Mouse (Mus musculus): ENCODE measurements around the gene Ebna1bp2. TPM values are rescaled to one million over a fixed set of nuclear protein-coding genes. Genes with fewer than 3 reads are reported as not detected.

Ebna1bp2 gene
- 84.8 and 98.6 TPM in 2 replicates for polyA plus RNA-seq (2015; fragmentation: Nextera tagmentation; extraction: Ambion mirVana)

- Histone ChIP-seq H3K4me2 (ENCODE audit: low read length) (peak within 1 kb of the TSS; percentile 97), H3K4me1 (ENCODE audit: control insufficient read depth, insufficient read depth, low read length) (peaks cover 10% of the 10 kb centered on the region), H3K9ac (ENCODE audit: low read depth, low read length) (peak within 1 kb of the TSS; percentile 72), H3K36me3 (ENCODE audit: control insufficient read depth, insufficient read depth, low read length) (peaks cover 10% of the 10 kb centered on the region), H3K27ac (ENCODE audit: low read length) (peak within 1 kb of the TSS; percentile 68), H3K27me3 (ENCODE audit: control insufficient read depth, insufficient read depth, low read depth, low read length) (no peaks in the 10 kb centered on the region), H3K9me3 (replicated peaks; ENCODE audit: control insufficient read depth, low read length, poor library complexity, severe bottlenecking) (no peaks in the 10 kb centered on the region; the same call in 1 of the 2 replicates), H3K4me3 (ENCODE audit: low read depth, low read length) (peak within 1 kb of the TSS; percentile 86)
- peak; percentile 96 for ATAC-seq
- under 1% methylated on average over 32 of the region's 41 CpGs for WGBS
Observed at GRCm38 (mm10) chr4:118620279-118620966, at the start of gene Ebna1bp2, which contains the start of gene Cfap57. Ebna1bp2 (plus strand) TSS chr4:118620799. Cfap57 (minus strand) TSS chr4:118620777.

GRCm38 (mm10) chr4:118571441-118571840, 49.2 kb upstream of the Ebna1bp2 start:
- Histone ChIP-seq H3K4me3 (ENCODE audit: low read depth, low read length) (no peak overlapping the region), H3K27ac (ENCODE audit: low read length) (no peak overlapping the region), H3K9me3 (replicated peaks; ENCODE audit: control insufficient read depth, low read length, poor library complexity, severe bottlenecking) (no peaks in the 10 kb centered on the region), H3K4me1 (ENCODE audit: control insufficient read depth, insufficient read depth, low read length) (no peaks in the 10 kb centered on the region), H3K9ac (ENCODE audit: low read depth, low read length) (no peak overlapping the region), H3K4me2 (ENCODE audit: low read length) (no peak overlapping the region), H3K36me3 (ENCODE audit: control insufficient read depth, insufficient read depth, low read length) (no peaks in the 10 kb centered on the region), H3K27me3 (ENCODE audit: control insufficient read depth, insufficient read depth, low read depth, low read length) (no peaks in the 10 kb centered on the region)
- no peak for ATAC-seq
- 83% methylated on average over 14 of the region's 15 CpGs for WGBS

GRCm38 (mm10) chr4:118576097-118576496, 44.5 kb upstream of the Ebna1bp2 start:
- no peaks in the 10 kb centered on the region for H3K9me3 ChIP-seq (replicated peaks; ENCODE audit: control insufficient read depth, low read length, poor library complexity, severe bottlenecking)
- no peaks in the 10 kb centered on the region for H3K27me3 ChIP-seq (ENCODE audit: control insufficient read depth, insufficient read depth, low read depth, low read length)
- H3K9ac ChIP-seq (ENCODE audit: low read depth, low read length) = no peak overlapping the region
- H3K4me2 ChIP-seq (ENCODE audit: low read length) = no peak overlapping the region
- H3K27ac ChIP-seq (ENCODE audit: low read length) = no peak overlapping the region
- 7% methylated on average over 6 of the region's 6 CpGs for WGBS
- no peaks in the 10 kb centered on the region for H3K4me1 ChIP-seq (ENCODE audit: control insufficient read depth, insufficient read depth, low read length)
- no peak overlapping the region for H3K4me3 ChIP-seq (ENCODE audit: low read depth, low read length)
- peak; percentile 71 for ATAC-seq
- no peaks in the 10 kb centered on the region for H3K36me3 ChIP-seq (ENCODE audit: control insufficient read depth, insufficient read depth, low read length)

- Histone ChIP-seq H3K27me3 (ENCODE audit: control insufficient read depth, insufficient read depth, low read depth, low read length) (no peaks in the 10 kb centered on the region), H3K9ac (ENCODE audit: low read depth, low read length) (no peak overlapping the region), H3K9me3 (replicated peaks; ENCODE audit: control insufficient read depth, low read length, poor library complexity, severe bottlenecking) (no peaks in the 10 kb centered on the region), H3K4me2 (ENCODE audit: low read length) (no peak overlapping the region), H3K36me3 (ENCODE audit: control insufficient read depth, insufficient read depth, low read length) (no peaks in the 10 kb centered on the region), H3K4me3 (ENCODE audit: low read depth, low read length) (no peak overlapping the region), H3K27ac (ENCODE audit: low read length) (no peak overlapping the region), H3K4me1 (ENCODE audit: control insufficient read depth, insufficient read depth, low read length) (no peaks in the 10 kb centered on the region)
- ATAC-seq = no peak
- WGBS = 49% methylated on average over 13 of the region's 13 CpGs
Observed at GRCm38 (mm10) chr4:118579313-118579712, 41.3 kb upstream of the Ebna1bp2 start.

GRCm38 (mm10) chr4:118581508-118581907, 39.1 kb upstream of the Ebna1bp2 start:
- H3K27ac ChIP-seq (ENCODE audit: low read length) = no peak overlapping the region
- no peak for ATAC-seq
- no peaks in the 10 kb centered on the region for H3K4me1 ChIP-seq (ENCODE audit: control insufficient read depth, insufficient read depth, low read length)
- H3K36me3 ChIP-seq (ENCODE audit: control insufficient read depth, insufficient read depth, low read length) = no peaks in the 10 kb centered on the region
- 31% methylated on average over 11 of the region's 11 CpGs for WGBS
- no peak overlapping the region for H3K4me3 ChIP-seq (ENCODE audit: low read depth, low read length)
- no peaks in the 10 kb centered on the region for H3K27me3 ChIP-seq (ENCODE audit: control insufficient read depth, insufficient read depth, low read depth, low read length)
- no peaks in the 10 kb centered on the region for H3K9me3 ChIP-seq (replicated peaks; ENCODE audit: control insufficient read depth, low read length, poor library complexity, severe bottlenecking)
- no peak overlapping the region for H3K9ac ChIP-seq (ENCODE audit: low read depth, low read length)
- no peak overlapping the region for H3K4me2 ChIP-seq (ENCODE audit: low read length)

- no peaks in the 10 kb centered on the region for H3K27me3 ChIP-seq (ENCODE audit: control insufficient read depth, insufficient read depth, low read depth, low read length)
- no peaks in the 10 kb centered on the region for H3K9me3 ChIP-seq (replicated peaks; ENCODE audit: control insufficient read depth, low read length, poor library complexity, severe bottlenecking)
- no peaks in the 10 kb centered on the region for H3K36me3 ChIP-seq (ENCODE audit: control insufficient read depth, insufficient read depth, low read length)
- no peaks in the 10 kb centered on the region; the same call in 1 of the 2 replicates for H3K4me1 ChIP-seq (ENCODE audit: control insufficient read depth, insufficient read depth, low read length)
- 94% methylated on average over 8 of the region's 8 CpGs for WGBS
- no peak for ATAC-seq
- H3K4me2 ChIP-seq (ENCODE audit: low read length) = no peak overlapping the region
- H3K9ac ChIP-seq (ENCODE audit: low read depth, low read length) = no peak overlapping the region
- H3K4me3 ChIP-seq (ENCODE audit: low read depth, low read length) = no peak overlapping the region
- no peak overlapping the region for H3K27ac ChIP-seq (ENCODE audit: low read length)
Observed at GRCm38 (mm10) chr4:118582629-118583028, 38.0 kb upstream of the Ebna1bp2 start.

GRCm38 (mm10) chr4:118589053-118589732, 31.4 kb upstream of the Ebna1bp2 start:
- no peak overlapping the region for H3K4me3 ChIP-seq (ENCODE audit: low read depth, low read length)
- H3K27me3 ChIP-seq (ENCODE audit: control insufficient read depth, insufficient read depth, low read depth, low read length) = no peaks in the 10 kb centered on the region
- WGBS = 56% methylated on average over 12 of the region's 12 CpGs
- ATAC-seq = peak; percentile 62
- H3K4me1 ChIP-seq (ENCODE audit: control insufficient read depth, insufficient read depth, low read length) = peaks cover 7% of the 10 kb centered on the region
- H3K36me3 ChIP-seq (ENCODE audit: control insufficient read depth, insufficient read depth, low read length) = no peaks in the 10 kb centered on the region
- peak overlapping the region; percentile 4; the same call in 1 of the 2 replicates for H3K9ac ChIP-seq (ENCODE audit: low read depth, low read length)
- H3K27ac ChIP-seq (ENCODE audit: low read length) = peak overlapping the region; percentile 64
- H3K9me3 ChIP-seq (replicated peaks; ENCODE audit: control insufficient read depth, low read length, poor library complexity, severe bottlenecking) = no peaks in the 10 kb centered on the region
- H3K4me2 ChIP-seq (ENCODE audit: low read length) = peak overlapping the region; percentile 23; the same call in 1 of the 2 replicates

GRCm38 (mm10) chr4:118589733-118590130, 30.9 kb upstream of the Ebna1bp2 start:
- Histone ChIP-seq H3K9me3 (replicated peaks; ENCODE audit: control insufficient read depth, low read length, poor library complexity, severe bottlenecking) (no peaks in the 10 kb centered on the region), H3K4me3 (ENCODE audit: low read depth, low read length) (no peak overlapping the region), H3K4me2 (ENCODE audit: low read length) (peak overlapping the region; percentile 23; the same call in 1 of the 2 replicates), H3K4me1 (ENCODE audit: control insufficient read depth, insufficient read depth, low read length) (peaks cover 7% of the 10 kb centered on the region), H3K9ac (ENCODE audit: low read depth, low read length) (peak overlapping the region; percentile 4; the same call in 1 of the 2 replicates), H3K27ac (ENCODE audit: low read length) (peak overlapping the region; percentile 64), H3K27me3 (ENCODE audit: control insufficient read depth, insufficient read depth, low read depth, low read length) (no peaks in the 10 kb centered on the region), H3K36me3 (ENCODE audit: control insufficient read depth, insufficient read depth, low read length) (no peaks in the 10 kb centered on the region)
- 4% methylated on average over 7 of the region's 7 CpGs for WGBS
- ATAC-seq = peak; percentile 68

- no peak overlapping the region for H3K27ac ChIP-seq (ENCODE audit: low read length)
- no peak overlapping the region for H3K4me2 ChIP-seq (ENCODE audit: low read length)
- WGBS = 80% methylated on average over 4 of the region's 4 CpGs
Observed at GRCm38 (mm10) chr4:118604065-118604464, 16.5 kb upstream of the Ebna1bp2 start.

More at GRCm38 (mm10) chr4:118604065-118604464, 16.5 kb upstream of the Ebna1bp2 start:
- Histone ChIP-seq H3K9me3 (replicated peaks; ENCODE audit: control insufficient read depth, low read length, poor library complexity, severe bottlenecking) (no peaks in the 10 kb centered on the region), H3K36me3 (ENCODE audit: control insufficient read depth, insufficient read depth, low read length) (no peaks in the 10 kb centered on the region), H3K27me3 (ENCODE audit: control insufficient read depth, insufficient read depth, low read depth, low read length) (no peaks in the 10 kb centered on the region), H3K4me3 (ENCODE audit: low read depth, low read length) (no peak overlapping the region), H3K9ac (ENCODE audit: low read depth, low read length) (no peak overlapping the region), H3K4me1 (ENCODE audit: control insufficient read depth, insufficient read depth, low read length) (no peaks in the 10 kb centered on the region)
- ATAC-seq = no peak
